Mouse (Mus musculus): ENCODE measurements around the gene Nat10.
A peak's percentile ranks its signal among the peaks of the same experiment; 100 is the strongest.

Gene Nat10

GRCm38 (mm10) chr2:103760906-103761716 is at the start of gene Nat10:
Gene Nat10 (minus strand): TSS chr2:103761270.
- DNase-seq = peak; percentile 98

GRCm38 (mm10) chr2:103810412-103810811 is 49.3 kb upstream of the Nat10 start:
- DNase-seq = no peak

GRCm38 (mm10) chr2:103808466-103808865 is 47.4 kb upstream of the Nat10 start:
- DNase-seq = no peak

- DNase-seq = no peak
Observed at GRCm38 (mm10) chr2:103803770-103804530, 42.9 kb upstream of the Nat10 start.

- DNase-seq = no peak
Observed at GRCm38 (mm10) chr2:103802422-103802821, 41.4 kb upstream of the Nat10 start.

- peak; percentile 93 for DNase-seq
Observed at GRCm38 (mm10) chr2:103797491-103798009, 36.5 kb upstream of the Nat10 start, which contains the start of gene Caprin1. Gene Caprin1 (minus strand): TSS chr2:103797649.

GRCm38 (mm10) chr2:103796861-103797466 is 35.9 kb upstream of the Nat10 start:
- DNase-seq = peak; percentile 91

GRCm38 (mm10) chr2:103796211-103796860 is 35.3 kb upstream of the Nat10 start:
- peak; percentile 73 for DNase-seq

GRCm38 (mm10) chr2:103795843-103796210 is 34.8 kb upstream of the Nat10 start:
- DNase-seq = peak; percentile 84

GRCm38 (mm10) chr2:103792009-103792408 is 30.9 kb upstream of the Nat10 start:
- no peak for DNase-seq

GRCm38 (mm10) chr2:103785735-103786134 is 24.7 kb upstream of the Nat10 start:
- no peak for DNase-seq

GRCm38 (mm10) chr2:103784621-103785020 is 23.6 kb upstream of the Nat10 start:
- DNase-seq = peak; percentile 44

- DNase-seq = no peak
Observed at GRCm38 (mm10) chr2:103762492-103762891, 1.4 kb upstream of the Nat10 start.

GRCm38 (mm10) chr2:103761993-103762392 is 923 bp upstream of the Nat10 start:
- no peak for DNase-seq

GRCm38 (mm10) chr2:103760421-103760820 is 649 bp downstream of the Nat10 start:
- DNase-seq = no peak

- no peak for DNase-seq
Observed at GRCm38 (mm10) chr2:103755458-103756085, 5.5 kb downstream of the Nat10 start.

GRCm38 (mm10) chr2:103754614-103755013 is 6.5 kb downstream of the Nat10 start:
- no peak for DNase-seq

GRCm38 (mm10) chr2:103751771-103752170 is 9.3 kb downstream of the Nat10 start:
- no peak for DNase-seq

- no peak for DNase-seq
Observed at GRCm38 (mm10) chr2:103749091-103749490, 12.0 kb downstream of the Nat10 start.

- DNase-seq = no peak
Observed at GRCm38 (mm10) chr2:103747891-103748290, 13.2 kb downstream of the Nat10 start.

GRCm38 (mm10) chr2:103746761-103747160 is 14.3 kb downstream of the Nat10 start:
- DNase-seq = no peak

- DNase-seq = no peak
Observed at GRCm38 (mm10) chr2:103746096-103746495, 15.0 kb downstream of the Nat10 start.

Measured in thymus, postnatal 14 days (tissue).